Mouse (Mus musculus) midbrain, embryonic 16.5 days (tissue): Measurements from ENCODE around the gene Fyn. TPM values are rescaled to one million over a fixed set of nuclear protein-coding genes. Genes with fewer than 3 reads are reported as not detected.

ENCODE experiments used
- ATAC-seq: fragments of 200-750 bp; cut with Nextera tagmentation; 2 replicates; pipeline ENCODE4 v1.8.0; 2017; ENCODE audit warnings: moderate TSS enrichment
- H3K27ac ChIP-seq: fragments of 300-500 bp; sonication (generic); 2 replicates; pipeline ENCODE4 v1.5.1; 2014; ENCODE audit warnings: mild to moderate bottlenecking, low read length, mixed read lengths
- H3K27me3 ChIP-seq: fragments of 300-500 bp; sonication (generic); 2 replicates; pipeline ENCODE4 v1.6.1; 2014; ENCODE audit warnings: low read depth, low read length, mixed read lengths; ENCODE audit not compliant: control insufficient read depth, insufficient read depth
- H3K36me3 ChIP-seq: fragments of 300-500 bp; sonication (generic); 2 replicates; pipeline ENCODE4 v1.6.1; 2014; ENCODE audit warnings: mild to moderate bottlenecking, low read length, moderate library complexity, mixed read lengths; ENCODE audit not compliant: control insufficient read depth, insufficient read depth
- H3K4me1 ChIP-seq: fragments of 300-500 bp; sonication (generic); 2 replicates; pipeline ENCODE4 v1.6.1; 2014; ENCODE audit warnings: mild to moderate bottlenecking, low read length, mixed read lengths; ENCODE audit not compliant: control insufficient read depth, insufficient read depth
- H3K4me2 ChIP-seq: fragments of 300-500 bp; sonication (generic); 2 replicates; pipeline ENCODE4 v1.6.1; 2014; ENCODE audit warnings: mild to moderate bottlenecking, low read length, mixed read lengths
- H3K4me3 ChIP-seq: fragments of 300-500 bp; sonication (generic); 2 replicates; pipeline ENCODE4 v1.5.1; 2014; ENCODE audit warnings: low read depth, mild to moderate bottlenecking, low read length, moderate library complexity, mixed read lengths
- H3K9ac ChIP-seq: fragments of 300-500 bp; sonication (generic); 2 replicates; pipeline ENCODE4 v1.6.1; 2014; ENCODE audit warnings: low read depth, low read length, mixed read lengths
- H3K9me3 ChIP-seq: fragments of 300-500 bp; sonication (generic); replicated peaks from 2 replicates; pipeline ENCODE4 v1.6.1; 2014; ENCODE audit warnings: mild to moderate bottlenecking, low read length, mixed read lengths; ENCODE audit not compliant: control insufficient read depth, poor library complexity, severe bottlenecking
- WGBS: fragments of 180-500 bp; shearing (Covaris S2); extraction: QIAGEN DNeasy Blood & Tissue Kit; methylation state at CpG from one replicate; pipeline ENCODE4 v1.1.7; 2014; 5-methylcytosine and 5-hydroxymethylcytosine counted together
- polyA plus RNA-seq: library from polyadenylated mRNA; unstranded; fragments of >200 nt; fragmentation: Nextera tagmentation; extraction: Ambion mirVana; gene quantifications from 2 replicates; pipeline ENCODE4 v1.2.1, GENCODE M21; 2015

Gene Fyn
- polyA plus RNA-seq, 1 experiment from 2014 or later = 71.2 TPM

DNA sequence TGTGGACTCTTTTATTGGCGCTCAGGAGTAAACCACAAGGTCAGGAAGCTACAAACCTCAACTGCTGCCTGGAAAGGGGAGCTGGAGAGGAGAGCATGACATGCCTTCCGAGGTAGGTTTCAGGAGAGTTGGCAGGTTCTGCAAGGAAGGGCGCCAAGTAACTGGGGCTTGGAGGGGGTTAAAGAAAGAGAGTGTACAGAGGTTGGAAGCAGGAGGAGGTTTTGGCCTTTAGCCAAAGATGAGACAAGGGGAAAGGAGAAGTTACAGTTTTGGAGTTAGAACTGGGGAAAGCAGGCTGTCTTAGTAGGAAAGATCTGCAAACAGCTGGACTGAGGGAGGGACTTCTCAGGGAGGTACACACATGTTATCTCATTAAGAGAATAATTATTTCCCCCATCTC, 227.2 kb downstream of the Fyn start:
- H3K27ac ChIP-seq = no peak overlapping the region
- no peaks in the 10 kb centered on the region for H3K36me3 ChIP-seq
- H3K4me2 ChIP-seq = no peak overlapping the region
- ATAC-seq = no peak
- 0 out of 2 replicates have a peak, but pooled peaks cover 4% of the 10 kb centered on the region for H3K9me3 ChIP-seq
- no peaks in the 10 kb centered on the region for H3K27me3 ChIP-seq
- H3K4me3 ChIP-seq = no peak overlapping the region
- peaks cover 22% of the 10 kb centered on the region for H3K4me1 ChIP-seq
- WGBS = 76% methylated on average over 3 of the region's 3 CpGs
- no peak overlapping the region for H3K9ac ChIP-seq

DNA sequence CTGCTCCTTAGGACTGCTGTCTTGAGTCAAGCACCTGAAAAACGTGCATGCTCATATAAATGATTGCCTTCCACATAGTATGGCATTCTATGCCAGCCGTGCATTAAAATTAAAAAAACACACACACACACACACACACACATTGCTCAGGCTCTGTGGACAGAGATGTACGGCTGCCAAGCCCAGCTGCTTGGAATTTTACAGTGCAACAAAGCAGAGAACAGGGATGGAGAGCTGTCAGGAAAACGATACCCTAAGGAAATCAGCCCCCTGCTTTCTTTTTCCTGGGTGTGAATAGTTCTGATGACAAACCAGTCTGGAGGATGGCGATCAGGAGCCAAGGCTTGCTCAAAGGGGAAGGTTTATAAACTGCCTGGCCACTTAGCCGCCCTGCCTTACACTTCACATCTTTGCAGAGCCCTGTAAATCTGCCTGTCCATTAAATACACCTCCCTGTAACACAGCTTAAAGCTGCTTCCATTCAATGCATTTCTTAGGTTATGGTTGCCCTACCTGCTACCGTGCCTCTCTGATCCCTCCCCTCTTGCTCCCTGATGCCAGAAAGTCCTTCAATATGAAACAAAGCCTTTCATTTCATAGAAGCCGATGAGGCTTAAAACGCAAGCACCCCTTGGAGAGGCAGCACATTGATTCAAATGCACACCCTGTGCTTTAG, 228.6 kb downstream of the Fyn start:
- WGBS = 26% methylated on average over 9 of the region's 9 CpGs
- Histone ChIP-seq H3K4me1 (peaks cover 22% of the 10 kb centered on the region), H3K27ac (peak overlapping the region; percentile 73), H3K4me3 (no peak overlapping the region), H3K9ac (peak overlapping the region; percentile 44; the same call in 1 of the 2 replicates), H3K27me3 (no peaks in the 10 kb centered on the region), H3K4me2 (no peak overlapping the region), H3K9me3 (0 out of 2 replicates have a peak, but pooled peaks cover 4% of the 10 kb centered on the region), H3K36me3 (no peaks in the 10 kb centered on the region)
- peak; percentile 66 for ATAC-seq

DNA sequence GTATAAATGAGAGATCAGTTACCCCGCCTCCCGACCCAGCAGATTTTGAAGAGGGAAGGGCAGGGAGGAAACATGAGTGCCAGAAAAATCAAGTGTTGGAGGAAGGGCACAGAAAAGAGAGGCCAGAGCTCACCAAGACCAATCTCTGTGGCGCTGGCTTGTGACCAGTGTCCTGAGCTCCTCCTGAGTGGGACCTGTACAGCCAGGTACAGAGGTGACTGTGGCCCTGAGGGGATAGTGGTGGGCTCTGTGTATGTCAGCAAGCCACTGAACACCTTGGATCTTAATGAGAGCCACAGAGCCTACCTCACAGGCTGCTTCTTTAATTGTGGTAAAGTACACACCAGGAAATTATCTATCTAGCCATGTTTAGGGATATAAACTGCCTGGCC, 229.1 kb downstream of the Fyn start:
- H3K9me3 ChIP-seq = 0 out of 2 replicates have a peak, but pooled peaks cover 4% of the 10 kb centered on the region
- 38% methylated on average over 3 of the region's 3 CpGs for WGBS
- ATAC-seq = peak; percentile 50

DNA sequence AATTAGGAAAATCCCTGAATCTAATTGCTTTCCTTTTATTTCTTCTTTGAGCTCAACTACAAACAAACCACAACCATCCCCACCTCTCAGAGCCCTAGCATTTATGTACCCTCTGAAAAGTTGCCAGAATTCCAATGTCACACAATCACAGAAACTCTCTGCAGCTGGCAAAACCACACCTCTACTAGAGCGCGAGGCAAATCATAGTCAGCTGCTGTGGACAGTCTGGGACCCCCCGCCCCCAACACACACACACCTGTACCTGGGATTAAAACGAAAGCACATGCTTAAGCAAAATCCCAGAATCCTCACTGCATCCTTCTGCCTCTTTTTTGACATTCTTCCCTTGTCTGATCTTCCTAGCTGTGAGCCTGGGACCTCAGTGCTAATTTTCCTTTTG, 230.9 kb downstream of the Fyn start:
- Histone ChIP-seq H3K9me3 (peaks cover 3% of the 10 kb centered on the region; the same call in 1 of the 2 replicates), H3K36me3 (no peaks in the 10 kb centered on the region), H3K9ac (no peak overlapping the region), H3K27ac (no peak overlapping the region), H3K4me2 (no peak overlapping the region), H3K4me3 (no peak overlapping the region), H3K27me3 (no peaks in the 10 kb centered on the region), H3K4me1 (peaks cover 22% of the 10 kb centered on the region)
- WGBS = 87% methylated on average over 4 of the region's 4 CpGs
- no peak for ATAC-seq

More for the DNA sequence above, 229.1 kb downstream of the Fyn start:
- Histone ChIP-seq H3K4me2 (no peak overlapping the region), H3K27me3 (no peaks in the 10 kb centered on the region), H3K9ac (peak overlapping the region; percentile 44; the same call in 1 of the 2 replicates), H3K36me3 (no peaks in the 10 kb centered on the region), H3K4me3 (no peak overlapping the region), H3K4me1 (peaks cover 22% of the 10 kb centered on the region), H3K27ac (peak overlapping the region; percentile 73)

DNA sequence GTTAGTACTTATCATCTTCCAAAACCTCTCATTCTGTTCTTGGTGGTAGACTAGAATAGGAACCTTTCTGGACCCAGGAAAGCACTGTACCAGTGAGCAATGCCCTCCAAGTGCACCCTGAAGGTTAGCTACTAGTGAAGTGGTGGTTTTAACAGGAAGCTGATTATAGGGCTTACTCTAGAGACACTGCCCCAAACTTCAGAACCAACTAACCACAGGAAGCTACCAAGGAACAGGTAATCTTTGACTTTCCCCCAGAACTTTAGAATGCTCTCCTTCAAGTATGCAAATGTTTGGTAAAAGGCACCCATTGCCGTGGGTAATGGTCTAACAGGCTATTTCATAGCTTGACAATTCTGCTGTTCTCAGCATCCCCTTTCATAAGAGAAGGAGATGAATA, 231.5 kb downstream of the Fyn start:
- H3K4me2 ChIP-seq = no peak overlapping the region
- no peak overlapping the region for H3K27ac ChIP-seq
- no peaks in the 10 kb centered on the region for H3K36me3 ChIP-seq
- WGBS = 77% methylated on average over 1 of the region's 1 CpGs
- no peak overlapping the region for H3K9ac ChIP-seq
- no peak overlapping the region for H3K4me3 ChIP-seq
- peaks cover 4% of the 10 kb centered on the region; the same call in 1 of the 2 replicates for H3K9me3 ChIP-seq
- H3K4me1 ChIP-seq = peaks cover 22% of the 10 kb centered on the region
- no peak for ATAC-seq
- H3K27me3 ChIP-seq = no peaks in the 10 kb centered on the region

DNA sequence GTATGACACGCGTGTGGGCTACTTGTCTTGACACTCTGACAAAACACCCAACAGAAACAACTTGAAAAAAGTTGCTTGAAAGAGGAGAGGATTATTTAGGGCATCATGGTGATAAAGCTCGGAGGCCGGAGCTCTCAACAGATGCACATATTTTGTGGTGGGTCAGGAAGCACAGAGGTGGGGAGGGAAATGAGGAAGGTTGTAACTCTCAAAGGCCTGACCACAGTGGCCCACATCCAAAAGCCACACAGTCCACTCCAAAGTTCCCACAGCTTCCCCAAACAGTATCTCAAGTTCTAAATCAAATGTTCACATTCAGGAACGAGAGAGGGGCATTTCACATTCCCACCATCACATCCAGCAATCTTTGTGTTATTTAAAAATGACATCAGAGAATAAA, 232.4 kb downstream of the Fyn start:
- Histone ChIP-seq H3K4me3 (no peak overlapping the region), H3K27ac (no peak overlapping the region), H3K4me2 (no peak overlapping the region), H3K36me3 (no peaks in the 10 kb centered on the region), H3K9me3 (peaks cover 4% of the 10 kb centered on the region; the same call in 1 of the 2 replicates), H3K4me1 (peaks cover 19% of the 10 kb centered on the region), H3K27me3 (no peaks in the 10 kb centered on the region), H3K9ac (no peak overlapping the region)
- ATAC-seq = no peak
- WGBS = 89% methylated on average over 5 of the region's 5 CpGs

DNA sequence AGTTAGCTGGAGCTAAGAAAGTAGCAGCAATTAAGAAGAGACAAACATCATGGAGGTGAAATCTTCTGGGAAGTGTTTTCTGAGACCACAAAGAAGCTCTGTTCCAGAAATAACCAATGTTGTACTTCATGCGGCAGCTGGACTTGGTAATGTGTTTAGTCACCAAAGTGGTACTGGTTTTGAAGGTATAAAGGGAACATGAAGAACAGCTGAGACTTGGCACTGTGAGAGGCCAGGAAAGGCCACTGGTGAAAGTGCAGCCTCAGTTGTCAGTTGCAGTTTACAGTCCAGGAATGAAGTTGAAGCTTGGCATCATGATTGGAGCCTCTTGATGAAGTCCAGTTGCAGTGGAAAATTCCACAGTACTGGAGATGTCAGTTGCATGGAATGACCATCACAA, 237.8 kb downstream of the Fyn start:
- no peak overlapping the region for H3K4me3 ChIP-seq
- no peaks in the 10 kb centered on the region for H3K4me1 ChIP-seq
- H3K9me3 ChIP-seq = peaks cover 4% of the 10 kb centered on the region; the same call in 1 of the 2 replicates
- no peak overlapping the region for H3K9ac ChIP-seq
- WGBS = 97% methylated on average over 1 of the region's 1 CpGs
- H3K36me3 ChIP-seq = no peaks in the 10 kb centered on the region
- no peaks in the 10 kb centered on the region for H3K27me3 ChIP-seq
- ATAC-seq = no peak
- no peak overlapping the region for H3K4me2 ChIP-seq
- H3K27ac ChIP-seq = no peak overlapping the region

DNA sequence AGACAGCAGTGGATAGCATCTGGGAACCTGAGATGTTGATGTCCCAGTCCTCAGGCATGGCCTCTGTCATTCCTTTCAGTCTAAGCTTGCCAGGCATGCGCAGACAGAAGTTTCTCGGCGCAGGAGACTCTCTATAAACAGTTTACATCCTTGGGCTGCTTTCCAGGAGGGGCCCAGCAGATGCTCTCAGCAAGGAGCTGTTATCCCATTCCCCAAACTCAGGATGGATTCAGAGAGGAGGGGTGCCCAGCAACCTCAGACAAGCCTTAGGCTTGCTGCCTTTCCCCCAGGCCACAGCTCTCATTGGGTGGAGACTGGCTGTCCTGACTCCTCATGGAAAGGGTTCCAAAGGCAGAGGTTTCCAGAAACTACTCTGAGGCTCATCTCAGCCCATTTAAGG, 242.6 kb downstream of the Fyn start:
- WGBS = 76% methylated on average over 3 of the region's 3 CpGs
- H3K4me1 ChIP-seq = peaks cover 13% of the 10 kb centered on the region
- H3K27ac ChIP-seq = no peak overlapping the region
- H3K9me3 ChIP-seq = no peaks in the 10 kb centered on the region
- ATAC-seq = no peak
- H3K9ac ChIP-seq = no peak overlapping the region
- H3K27me3 ChIP-seq = no peaks in the 10 kb centered on the region
- H3K4me3 ChIP-seq = no peak overlapping the region
- H3K36me3 ChIP-seq = no peaks in the 10 kb centered on the region
- H3K4me2 ChIP-seq = no peak overlapping the region

DNA sequence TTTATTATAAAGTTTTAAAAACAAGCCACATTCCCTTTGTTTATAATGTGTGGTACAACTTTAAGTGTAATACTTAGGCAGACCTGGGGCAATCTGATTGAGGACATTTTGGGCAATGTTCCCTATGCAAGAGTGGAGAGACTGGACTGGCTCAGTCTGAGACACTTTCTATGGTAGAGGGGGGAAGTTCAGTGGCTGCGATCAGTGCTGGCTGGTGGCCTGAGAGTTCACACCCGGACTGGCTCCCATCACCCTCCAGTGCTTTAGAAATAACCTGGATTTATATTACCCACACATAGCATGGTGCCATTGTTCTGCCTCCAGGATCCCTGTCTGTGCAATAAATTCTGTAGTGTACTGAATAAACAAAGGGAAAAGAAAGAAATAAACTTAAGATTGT, 243.5 kb downstream of the Fyn start:
- no peaks in the 10 kb centered on the region for H3K9me3 ChIP-seq
- H3K4me3 ChIP-seq = no peak overlapping the region
- H3K4me1 ChIP-seq = peaks cover 13% of the 10 kb centered on the region
- no peak overlapping the region for H3K4me2 ChIP-seq
- 54% methylated on average over 2 of the region's 2 CpGs for WGBS
- no peak for ATAC-seq
- H3K27me3 ChIP-seq = no peaks in the 10 kb centered on the region
- H3K36me3 ChIP-seq = no peaks in the 10 kb centered on the region
- no peak overlapping the region for H3K9ac ChIP-seq
- no peak overlapping the region for H3K27ac ChIP-seq
